Mouse (Mus musculus) thymus, postnatal 0 days (tissue): Measurements from ENCODE around the gene Gm4131. TPM values are rescaled to one million over a fixed set of nuclear protein-coding genes. Genes with fewer than 3 reads are reported as not detected.

Source experiments
- DNase-seq: peaks from one replicate; pipeline ENCODE4 v3.0.0-alpha.2; 2015; ENCODE audit warnings: low spot score
- polyA plus RNA-seq: library from polyadenylated mRNA; unstranded; fragments of >200 nt; fragmentation: Nextera tagmentation; extraction: Ambion mirVana; gene quantifications from 2 replicates; pipeline ENCODE4 v1.2.1, GENCODE M21; 2015

The Gm4131 gene
- polyA plus RNA-seq, 1 experiment from 2014 or later = not detected

- DNase-seq = no peak
These were observed 16.6 kb downstream of the Gm4131 start for GRCm38 (mm10) chr14:62550121-62550520.

- no peak for DNase-seq
These were observed 20.0 kb downstream of the Gm4131 start for GRCm38 (mm10) chr14:62546746-62547145.

GRCm38 (mm10) chr14:62546296-62546695 lies 20.4 kb downstream of the Gm4131 start:
- no peak for DNase-seq

DNA sequence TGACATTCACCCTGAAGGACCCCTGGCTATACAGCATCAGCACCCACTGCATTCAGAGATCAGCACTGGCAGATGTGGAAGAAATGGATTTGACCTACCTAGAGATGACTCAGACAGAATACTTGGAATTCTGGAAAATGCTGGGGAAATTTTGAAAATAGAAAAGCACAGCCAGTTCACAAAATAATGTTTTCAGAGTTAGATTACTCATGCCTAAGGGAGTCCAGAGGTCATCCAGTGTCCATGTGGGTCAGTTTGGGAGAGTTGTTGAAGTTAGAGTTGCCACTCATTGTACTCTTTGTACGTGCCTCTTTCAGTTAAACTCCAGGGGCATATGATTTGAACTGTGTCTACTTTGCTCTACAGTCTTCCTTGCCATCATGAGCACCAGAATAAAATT lies 25.0 kb downstream of the Gm4131 start:
- DNase-seq = no peak

DNA sequence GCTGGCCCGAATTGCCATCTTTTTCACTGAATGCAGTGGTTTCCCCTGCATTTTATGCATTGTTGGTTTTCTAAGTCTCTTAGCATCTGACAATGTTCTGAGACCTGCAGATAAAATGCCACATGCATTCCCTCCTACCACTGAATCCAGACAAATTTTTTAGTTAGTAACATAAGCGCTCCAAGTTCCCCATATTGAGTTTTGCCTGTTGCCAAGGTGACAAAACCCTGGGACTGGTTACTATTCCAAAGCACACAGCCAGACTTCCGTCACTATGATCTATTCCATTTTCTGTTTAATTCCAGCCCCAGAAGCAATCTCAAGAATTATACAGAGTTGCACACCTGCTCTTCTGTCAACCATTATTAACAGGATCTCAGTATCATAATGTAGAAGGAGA lies 26.9 kb downstream of the Gm4131 start:
- no peak for DNase-seq

- no peak for DNase-seq
These were observed 29.7 kb downstream of the Gm4131 start for GRCm38 (mm10) chr14:62536988-62537387.

DNA sequence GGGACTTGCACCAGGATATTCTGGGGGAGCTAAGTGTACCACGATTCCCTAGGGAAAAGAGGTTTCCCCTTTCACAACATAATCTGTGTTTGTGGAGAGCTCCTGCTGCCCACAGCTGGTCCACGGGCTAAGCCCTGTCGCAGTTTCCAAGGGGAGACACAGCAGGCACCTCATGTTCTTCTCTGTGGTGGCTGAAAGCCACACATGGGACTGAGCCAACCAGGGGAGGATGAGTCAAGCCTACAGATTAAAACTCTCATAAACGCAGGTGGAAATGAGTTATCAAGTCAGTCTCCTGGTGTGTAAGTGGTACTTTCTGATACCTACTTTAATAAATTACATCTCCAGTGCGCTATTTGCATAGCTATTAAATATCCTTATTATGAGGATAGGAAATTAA lies 30.6 kb downstream of the Gm4131 start:
- DNase-seq = no peak

DNA sequence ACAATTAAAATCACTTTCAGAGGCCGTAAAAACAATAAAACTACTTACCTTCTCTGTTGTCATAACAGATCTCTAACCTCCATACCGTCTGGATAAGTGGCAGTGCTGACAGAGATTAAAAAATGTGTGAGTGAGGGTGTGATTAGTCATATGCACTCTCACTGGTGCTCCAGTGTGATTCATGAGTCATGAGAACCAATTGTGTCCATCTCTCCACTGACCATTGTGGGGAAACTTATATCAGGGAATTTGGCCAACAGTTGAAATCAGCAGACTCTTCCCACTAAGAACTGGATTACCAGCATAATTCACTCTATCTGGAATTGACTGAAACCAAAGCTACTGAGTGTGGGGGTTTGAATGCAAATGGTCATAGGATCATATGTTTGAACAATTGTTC lies 35.8 kb downstream of the Gm4131 start:
- no peak for DNase-seq

GRCm38 (mm10) chr14:62512845-62513244 lies 53.9 kb downstream of the Gm4131 start:
- DNase-seq = no peak

DNA sequence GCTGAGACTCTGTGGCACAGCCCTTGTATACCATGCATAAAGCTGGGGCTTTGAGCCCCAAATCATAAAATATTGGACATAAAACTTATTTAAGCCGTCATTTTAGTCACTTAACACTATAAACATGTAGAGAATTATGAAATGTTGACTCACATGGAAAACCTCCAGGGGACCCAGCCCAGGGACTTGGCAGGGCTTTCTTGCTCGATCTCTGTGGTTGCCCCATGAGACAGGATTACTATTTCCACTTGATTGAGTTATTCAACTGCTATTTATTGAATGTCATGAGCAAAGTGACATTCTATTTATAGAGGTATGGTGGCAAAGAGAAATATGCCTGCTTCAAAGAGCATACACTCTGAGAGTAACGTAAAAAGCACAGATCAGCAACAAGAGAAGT lies 57.4 kb downstream of the Gm4131 start:
- no peak for DNase-seq

DNA sequence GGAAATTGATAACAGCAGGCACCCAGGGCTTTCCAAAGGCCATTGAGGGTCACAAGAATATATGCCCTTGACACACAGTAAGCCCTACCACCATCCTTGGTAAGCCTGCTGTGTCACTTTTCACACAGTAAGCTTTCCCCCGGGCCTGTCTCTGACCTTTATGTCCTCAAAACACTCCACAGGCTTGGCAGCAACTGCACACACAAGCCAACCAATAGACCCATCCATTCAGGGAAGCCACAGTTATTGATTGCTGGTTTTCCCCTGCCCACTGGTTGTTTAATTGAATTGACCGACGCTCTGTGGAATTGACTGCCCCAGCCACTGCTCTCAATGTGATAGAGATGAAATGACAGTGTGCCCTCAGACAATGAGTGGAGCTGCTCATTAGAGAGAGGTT lies 60.5 kb downstream of the Gm4131 start:
- DNase-seq = no peak

GRCm38 (mm10) chr14:62497391-62497790 lies 69.3 kb downstream of the Gm4131 start:
- DNase-seq = no peak

- DNase-seq = no peak
These were observed 70.2 kb downstream of the Gm4131 start for GRCm38 (mm10) chr14:62496501-62496900.

DNA sequence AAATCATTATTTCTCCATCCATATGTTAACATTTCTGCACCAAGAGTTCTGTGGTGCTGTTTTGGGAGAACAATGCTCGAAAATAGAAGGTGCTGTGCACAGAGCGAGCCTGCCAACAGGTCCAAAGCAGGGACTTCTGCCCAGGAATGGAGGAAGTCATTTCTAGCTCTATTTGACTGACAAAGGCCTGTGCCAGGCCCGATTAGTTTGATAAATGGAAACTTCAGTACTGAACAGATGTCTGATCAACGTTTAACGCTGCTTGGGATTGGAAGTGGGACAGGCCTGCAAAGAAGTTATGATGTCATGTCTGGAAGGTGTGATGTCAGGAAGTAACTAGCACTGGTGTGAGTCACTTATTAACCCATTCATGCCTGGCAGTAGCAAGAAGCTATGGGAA lies 73.3 kb downstream of the Gm4131 start:
- DNase-seq = no peak

- DNase-seq = peak; percentile 62
These were observed 74.4 kb downstream of the Gm4131 start for GRCm38 (mm10) chr14:62492196-62492850.

DNA sequence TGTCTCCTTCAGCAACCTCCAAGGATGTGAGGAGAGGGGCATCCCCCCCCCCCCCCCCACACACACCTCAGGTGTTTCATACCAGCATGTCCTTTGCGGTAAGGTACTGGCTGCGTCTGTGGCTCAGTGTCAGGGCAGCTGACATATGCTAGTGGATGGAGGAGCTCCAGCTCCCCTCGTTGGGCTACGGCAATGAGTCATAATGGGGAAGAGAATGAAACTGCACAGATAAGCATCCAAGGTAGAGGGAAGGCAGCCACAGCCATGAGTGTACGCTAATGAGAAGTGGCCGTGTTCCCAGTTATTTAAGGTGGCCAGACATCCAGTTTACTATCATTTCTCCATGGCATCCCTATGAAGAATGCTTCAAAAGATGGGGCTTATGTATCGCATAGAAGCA lies 78.5 kb downstream of the Gm4131 start:
- no peak for DNase-seq

GRCm38 (mm10) chr14:62481381-62481780 lies 85.3 kb downstream of the Gm4131 start:
- DNase-seq = no peak

- DNase-seq = no peak
These were observed 87.3 kb downstream of the Gm4131 start for GRCm38 (mm10) chr14:62479395-62479794.

- DNase-seq = no peak
These were observed 92.2 kb downstream of the Gm4131 start for GRCm38 (mm10) chr14:62474481-62474880.

- no peak for DNase-seq
These were observed 94.7 kb downstream of the Gm4131 start for GRCm38 (mm10) chr14:62472061-62472460.

- no peak for DNase-seq
These were observed 98.0 kb downstream of the Gm4131 start for GRCm38 (mm10) chr14:62468753-62469125.

DNA sequence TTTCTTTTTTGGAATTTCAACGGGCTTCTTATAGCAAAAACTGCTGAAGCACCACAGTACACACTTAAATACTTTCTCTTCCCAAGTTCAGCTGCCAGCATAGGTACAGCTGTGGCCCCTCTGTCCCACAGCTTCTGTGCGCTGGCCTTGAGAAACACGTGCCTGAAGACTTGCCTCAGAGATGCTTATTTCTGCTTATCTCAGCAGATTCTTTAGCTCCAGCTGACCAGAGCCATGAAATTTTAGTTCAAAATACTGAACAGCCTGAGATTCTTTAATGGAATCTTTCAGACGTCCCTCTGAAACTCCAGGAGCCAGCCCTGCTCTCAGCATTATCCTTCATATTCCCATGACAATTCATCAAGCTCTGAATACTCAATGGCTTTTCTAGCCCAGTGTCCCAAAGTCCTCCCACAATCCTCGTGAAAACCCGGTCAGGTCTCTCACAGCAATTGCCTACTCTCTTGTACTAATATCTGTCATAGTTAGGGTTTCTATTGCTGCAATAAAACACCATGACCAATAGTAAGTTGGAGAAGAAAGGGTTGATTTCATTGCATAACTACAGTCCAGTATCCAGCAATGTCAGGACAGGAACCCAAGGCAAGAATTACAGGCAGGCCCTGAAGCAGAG lies 98.5 kb downstream of the Gm4131 start:
- DNase-seq = no peak

DNA sequence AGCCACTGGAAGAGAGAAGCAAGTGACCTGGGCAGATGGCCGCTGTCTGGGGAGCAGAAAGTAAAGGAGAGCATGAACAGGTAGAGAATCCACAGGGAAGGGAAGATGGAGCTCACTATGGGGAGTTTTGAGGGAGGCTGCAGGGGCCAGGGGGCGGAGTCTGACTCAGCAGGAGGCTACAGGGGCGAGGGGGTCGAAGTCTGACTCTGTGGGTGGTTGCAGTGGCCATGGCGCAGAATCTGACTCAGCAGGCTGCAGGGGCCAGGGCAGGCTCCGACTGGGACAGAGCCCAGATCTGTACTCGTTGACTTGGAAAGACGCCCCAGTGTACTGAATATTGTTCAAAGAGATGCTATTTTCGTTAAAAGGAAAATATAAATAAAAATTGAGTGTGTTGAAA lies 101.8 kb downstream of the Gm4131 start:
- no peak for DNase-seq
